Comparison of ENCODE assay signal across 8 mouse cellular contexts in the genomic region with DNA sequence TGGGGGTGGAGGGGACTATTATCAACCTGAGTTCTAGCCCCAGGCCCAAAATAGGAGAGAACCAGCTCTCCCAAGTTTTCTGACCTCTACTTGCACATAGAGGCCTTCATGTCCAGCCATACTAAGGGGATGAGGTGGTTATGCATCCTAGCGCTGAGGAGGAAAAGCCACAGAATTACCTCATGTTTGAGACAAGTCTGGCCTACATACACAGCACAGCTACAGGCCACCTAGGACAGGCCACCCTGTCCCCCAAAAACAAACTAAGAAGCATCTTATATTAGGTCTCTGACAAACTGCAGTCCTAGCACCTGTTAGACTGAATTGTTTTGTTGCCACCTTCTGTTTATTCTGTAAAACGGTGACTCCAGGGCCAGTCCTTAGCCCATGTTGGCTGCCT. TPM values are rescaled to one million over a fixed set of nuclear protein-coding genes. Genes with fewer than 3 reads are reported as not detected.
DNase-seq lines count a peak whose midpoint lies in the region; ATAC-seq and TF ChIP-seq lines count a peak whose summit lies in the region.

No protein-coding gene starts in this region.

- H3K4me2 ChIP-seq in hindbrain, embryonic 12.5 days (replicated peaks): peak overlapping the region; percentile 65
- H3K4me2 ChIP-seq in midbrain, embryonic 13.5 days (replicated peaks): peak overlapping the region; percentile 58

- no peaks in the 10 kb centered on the region for H3K9me3 ChIP-seq in heart, embryonic 10.5 days
- no peaks in the 10 kb centered on the region for H3K9me3 ChIP-seq in MEL (replicated peaks; ENCODE audit: insufficient read depth, low read length)
- no peaks in the 10 kb centered on the region for H3K9me3 ChIP-seq in hindbrain, embryonic 12.5 days (replicated peaks)
- no peaks in the 10 kb centered on the region for H3K9me3 ChIP-seq in midbrain, embryonic 13.5 days

- peak overlapping the region; percentile 90 for H3K9ac ChIP-seq in MEL (ENCODE audit: control insufficient read depth, low read depth, low read length, poor library complexity, severe bottlenecking)
- peak overlapping the region; percentile 100; the same call in 1 of the 2 replicates for H3K9ac ChIP-seq in hindbrain, embryonic 12.5 days
- H3K9ac ChIP-seq in midbrain, embryonic 13.5 days (replicated peaks): peak overlapping the region; percentile 89

- 53% methylated on average over 2 of the region's 2 CpGs for WGBS in heart, embryonic 10.5 days
- WGBS in hindbrain, embryonic 12.5 days: 48% methylated on average over 2 of the region's 2 CpGs
- WGBS in midbrain, embryonic 13.5 days: 37% methylated on average over 2 of the region's 2 CpGs

- H3K4me1 ChIP-seq in heart, embryonic 10.5 days: peaks cover 19% of the 10 kb centered on the region
- peaks cover 3 to 15% of the 10 kb centered on the region in 2 experiments for H3K4me1 ChIP-seq in MEL (ENCODE audit: control insufficient read depth in 1 of 2, insufficient read depth in 2 of 2, low read length in 2 of 2)
- H3K4me1 ChIP-seq in hindbrain, embryonic 12.5 days: peaks cover 24% of the 10 kb centered on the region
- peaks cover 28% of the 10 kb centered on the region for H3K4me1 ChIP-seq in midbrain, embryonic 13.5 days (replicated peaks)

- peaks cover 36% of the 10 kb centered on the region for H3K79me2 ChIP-seq in MEL (ENCODE audit: control insufficient read depth, insufficient read depth, low read length, poor library complexity)

- H3K4me3 ChIP-seq in heart, embryonic 10.5 days: peak overlapping the region; percentile 75
- H3K4me3 ChIP-seq in MEL (ENCODE audit: control insufficient read depth in 1 of 2, insufficient read depth in 1 of 2, low read depth in 2 of 2, low read length in 2 of 2): peak overlapping the region; percentile 80 to 84
- peak overlapping the region; percentile 100; the same call in 1 of the 2 replicates for H3K4me3 ChIP-seq in hindbrain, embryonic 12.5 days
- H3K4me3 ChIP-seq in midbrain, embryonic 13.5 days (replicated peaks): peak overlapping the region; percentile 83

- no peak for DNase-seq in heart, embryonic 10.5 days (ENCODE audit: low spot score)
- DNase-seq in heart, postnatal 4 days: no peak
- DNase-seq in MEL (ENCODE audit: low read depth, low spot score): peak; percentile 41
- DNase-seq in thymus, adult 18-20 months: no peak
- DNase-seq in spleen, postnatal 4 days (ENCODE audit: low spot score in 2 of 2): no peak
- no peak for DNase-seq in cerebellum, adult 9-11 months

- peak in 1 of 3 experiments; percentile 19; a peak in 2 of 6 replicates for TF ChIP-seq CTCF in MEL (IDR thresholded peaks at IDR 0.05 in 2 of 3, conservative IDR thresholded peaks at IDR 0.05 in 1 of 3; ENCODE audit: control insufficient read depth in 1 of 3, insufficient read depth in 1 of 3, low read depth in 2 of 3, low read length in 3 of 3, poor library complexity in 1 of 3, severe bottlenecking in 1 of 3)

- H3K27ac ChIP-seq in heart, embryonic 10.5 days: peak overlapping the region; percentile 97
- peak overlapping the region; percentile 94 for H3K27ac ChIP-seq in MEL (ENCODE audit: control insufficient read depth, low read depth, low read length)
- peak overlapping the region; percentile 99 for H3K27ac ChIP-seq in hindbrain, embryonic 12.5 days
- peak overlapping the region; percentile 99 for H3K27ac ChIP-seq in midbrain, embryonic 13.5 days

- H3K36me3 ChIP-seq in heart, embryonic 10.5 days: no peaks in the 10 kb centered on the region
- peaks cover 4 to 21% of the 10 kb centered on the region in 2 experiments for H3K36me3 ChIP-seq in MEL (ENCODE audit: control insufficient read depth in 1 of 2, insufficient read depth in 2 of 2, low read length in 2 of 2)
- 0 out of 2 replicates have a peak, but pooled peaks cover 3% of the 10 kb centered on the region for H3K36me3 ChIP-seq in hindbrain, embryonic 12.5 days
- no peaks in the 10 kb centered on the region for H3K36me3 ChIP-seq in midbrain, embryonic 13.5 days

- no peak for TF ChIP-seq POLR2A in MEL (IDR thresholded peaks at IDR 0.05; ENCODE audit: control insufficient read depth in 1 of 2, insufficient read depth in 1 of 2, low read depth in 1 of 2, low read length in 2 of 2, poor library complexity in 1 of 2)

- no peak for TF ChIP-seq EP300 in MEL (IDR thresholded peaks at IDR 0.05; ENCODE audit: low read depth in 1 of 2, low read length in 2 of 2)

- no peak for ATAC-seq in hindbrain, embryonic 12.5 days (ENCODE audit: low FRiP score)
- no peak for ATAC-seq in midbrain, embryonic 13.5 days

- H3K27me3 ChIP-seq in heart, embryonic 10.5 days (ENCODE audit: insufficient read depth, poor library complexity, severe bottlenecking): no peaks in the 10 kb centered on the region
- no peaks in the 10 kb centered on the region for H3K27me3 ChIP-seq in MEL (ENCODE audit: control insufficient read depth in 1 of 2, insufficient read depth in 2 of 2, low read length in 2 of 2)
- H3K27me3 ChIP-seq in hindbrain, embryonic 12.5 days: no peaks in the 10 kb centered on the region
- H3K27me3 ChIP-seq in midbrain, embryonic 13.5 days: no peaks in the 10 kb centered on the region

- peak; percentile 12; the same call in 1 of the 2 replicates for TF ChIP-seq RAD21 in MEL (IDR thresholded peaks at IDR 0.05; ENCODE audit: low read depth, low read length)

TF ChIP-seq in MEL, 35 proteins besides CTCF, POLR2A, EP300 and RAD21:
- TF ChIP-seq USF1 (IDR thresholded peaks at IDR 0.05; ENCODE audit: low read depth, low read length) (no peak), ETS1 (IDR thresholded peaks at IDR 0.05; ENCODE audit: low read depth, low read length) (no peak), SMC3 (IDR thresholded peaks at IDR 0.05; ENCODE audit: low read depth, low read length) (0 out of 2 replicates have a peak, but pooled peaks have one; percentile 9)

RNA-seq across cellular contexts. Expression of gene Khdrbs1, which starts 1.4 kb away (rescaled TPM):
- 93.7 and 115 TPM in 2 replicates for polyA plus RNA-seq in heart, embryonic 10.5 days (2016; fragmentation: Nextera tagmentation; extraction: Ambion mirVana)
- total RNA-seq in heart, postnatal 4 days (2021): 100 to 1,000 TPM; 102 to 110 TPM
- 56.5 and 63.2 TPM in 2 replicates for total RNA-seq in MEL (2012; rRNA removed)
- 100 to 1,000 TPM in 1 of 2 experiments, 10 to 100 TPM in 1; 77.6 to 141 TPM for polyA plus RNA-seq in MEL (2012; ENCODE audit: insufficient read depth in 1 of 2, insufficient read length in 2 of 2, low read depth in 1 of 2, low replicate concordance in 2 of 2, missing spikeins in 1 of 2)
- 215 and 227 TPM in 2 replicates for polyA plus RNA-seq in hindbrain, embryonic 12.5 days (2016; fragmentation: Nextera tagmentation; extraction: Ambion mirVana)
- 180 and 182 TPM in 2 replicates for polyA plus RNA-seq in midbrain, embryonic 13.5 days (2015; fragmentation: Nextera tagmentation; extraction: Ambion mirVana)

RNA-seq across cellular contexts. Expression of gene Tmem39b, which starts 46.9 kb away (rescaled TPM):
- 8.2 and 12.2 TPM in 2 replicates for polyA plus RNA-seq in heart, embryonic 10.5 days (2016; fragmentation: Nextera tagmentation; extraction: Ambion mirVana)
- 1 to 10 TPM; 6.6 to 6.7 TPM for total RNA-seq in heart, postnatal 4 days (2021)
- 12.2 and 14.7 TPM in 2 replicates for total RNA-seq in MEL (2012; rRNA removed)
- polyA plus RNA-seq in MEL (2012; ENCODE audit: insufficient read depth in 1 of 2, insufficient read length in 2 of 2, low read depth in 1 of 2, low replicate concordance in 2 of 2, missing spikeins in 1 of 2): 10 to 100 TPM; 55.2 to 81.0 TPM
- polyA plus RNA-seq in hindbrain, embryonic 12.5 days (2016; fragmentation: Nextera tagmentation; extraction: Ambion mirVana): 15.0 and 16.4 TPM in 2 replicates
- 20.3 and 24.0 TPM in 2 replicates for polyA plus RNA-seq in midbrain, embryonic 13.5 days (2015; fragmentation: Nextera tagmentation; extraction: Ambion mirVana)
